Mouse (Mus musculus) cerebellum, adult 2 months (tissue): ENCODE results near the gene Mmachc. TPM values are rescaled to one million over a fixed set of nuclear protein-coding genes. Genes with fewer than 3 reads are reported as not detected.

ENCODE experiments used
- DNase-seq, 2 experiments: peaks; one replicate each; pipeline ENCODE4 v3.0.0; 2021
- H3K27ac ChIP-seq: fragments of 200-500 bp; 2 replicates; pipeline ENCODE4 v1.5.1; 2012; ENCODE audit warnings: low read length, control low read depth, inconsistent platforms; ENCODE audit not compliant: insufficient read depth
- H3K27me3 ChIP-seq: fragments of 200-500 bp; 2 replicates; pipeline ENCODE4 v1.6.1; 2012; ENCODE audit warnings: inconsistent platforms, mild to moderate bottlenecking, low read length, moderate library complexity; ENCODE audit not compliant: control insufficient read depth, insufficient read depth
- H3K4me1 ChIP-seq: fragments of 200-500 bp; 2 replicates; pipeline ENCODE4 v1.6.1; 2011; ENCODE audit warnings: low read length; ENCODE audit not compliant: control insufficient read depth, insufficient read depth
- H3K4me3 ChIP-seq: fragments of 200-500 bp; replicated peaks from 2 replicates; pipeline ENCODE3; 2011; ENCODE audit warnings: mild to moderate bottlenecking, low read depth, low read length, control low read depth; ENCODE audit not compliant: insufficient read depth
- CTCF ChIP-seq: fragments of 200-500 bp; IDR thresholded peaks from 2 replicates; pipeline ENCODE4 v1.5.1; 2011; ENCODE audit warnings: low read depth, mild to moderate bottlenecking, control low read depth, low read length, moderate library complexity, borderline replicate concordance; ENCODE audit not compliant: insufficient read depth
- POLR2A ChIP-seq: fragments of 200-500 bp; IDR thresholded peaks from 2 replicates; pipeline ENCODE4 v1.6.1; 2011; ENCODE audit warnings: low read length, control low read depth, borderline replicate concordance; ENCODE audit not compliant: insufficient read depth
- WGBS: fragments of 180-500 bp; shearing (Covaris S2); methylation state at CpG from one replicate; pipeline ENCODE4 v1.1.7; 2018; 5-methylcytosine and 5-hydroxymethylcytosine counted together
- polyA plus RNA-seq: library from polyadenylated mRNA; depleted of rRNA; stranded (reverse); fragments of >200 nt; gene quantifications from 2 replicates; pipeline ENCODE4 v1.2.3, GENCODE M21; 2012; rRNA removed

Gene Mmachc
- polyA plus RNA-seq, result 19.2 and 19.8 TPM in 2 replicates

- TF ChIP-seq POLR2A, result peak; percentile 81
- TF ChIP-seq CTCF, result no peak
- DNase-seq, result peak; percentile 91 to 98
- Histone ChIP-seq H3K27me3 (no peaks in the 10 kb centered on the region), H3K4me3 (peak within 1 kb of the TSS; percentile 95), H3K4me1 (0 out of 2 replicates have a peak, but pooled peaks cover 4% of the 10 kb centered on the region), H3K27ac (peak within 1 kb of the TSS; percentile 89)
- under 1% methylated on average over 29 of the region's 29 CpGs for WGBS
These were observed at the start of gene Mmachc, which contains the start of gene Ccdc163 for GRCm38 (mm10) chr4:116708201-116708764. Mmachc (minus strand) TSS chr4:116708406. Ccdc163 (plus strand) TSS chr4:116708509.

- WGBS, result 85% methylated on average over 2 of the region's 2 CpGs
- H3K27ac ChIP-seq, result no peak overlapping the region
These were observed 41.5 kb upstream of the Mmachc start for GRCm38 (mm10) chr4:116749750-116750149.

GRCm38 (mm10) chr4:116738972-116739751 is 31.0 kb upstream of the Mmachc start:
- Histone ChIP-seq H3K4me1 (no peaks in the 10 kb centered on the region), H3K4me3 (no peak overlapping the region), H3K27me3 (no peaks in the 10 kb centered on the region), H3K27ac (no peak overlapping the region)
- no peak for DNase-seq
- no peak for TF ChIP-seq POLR2A
- no peak for TF ChIP-seq CTCF
- 90% methylated on average over 9 of the region's 9 CpGs for WGBS

More at GRCm38 (mm10) chr4:116749750-116750149, 41.5 kb upstream of the Mmachc start:
- Histone ChIP-seq H3K4me3 (no peak overlapping the region), H3K27me3 (no peaks in the 10 kb centered on the region), H3K4me1 (no peaks in the 10 kb centered on the region)
- TF ChIP-seq CTCF (no peak), POLR2A (no peak)
- no peak for DNase-seq

GRCm38 (mm10) chr4:116734996-116735395 is 26.8 kb upstream of the Mmachc start:
- H3K4me1 ChIP-seq, result no peaks in the 10 kb centered on the region
- WGBS, result 95% methylated on average over 2 of the region's 2 CpGs
- H3K27ac ChIP-seq, result no peak overlapping the region
- H3K27me3 ChIP-seq, result no peaks in the 10 kb centered on the region
- no peak overlapping the region for H3K4me3 ChIP-seq
- DNase-seq, result no peak
- TF ChIP-seq POLR2A, result no peak
- no peak for TF ChIP-seq CTCF

- Histone ChIP-seq H3K27me3 (no peaks in the 10 kb centered on the region), H3K4me3 (no peak overlapping the region), H3K27ac (no peak overlapping the region), H3K4me1 (no peaks in the 10 kb centered on the region)
- TF ChIP-seq POLR2A (no peak), CTCF (no peak)
- 79% methylated on average over 5 of the region's 5 CpGs for WGBS
- DNase-seq, result no peak
These were observed 24.1 kb upstream of the Mmachc start for GRCm38 (mm10) chr4:116732355-116732754.

- Histone ChIP-seq H3K4me3 (no peak overlapping the region), H3K4me1 (no peaks in the 10 kb centered on the region), H3K27ac (no peak overlapping the region), H3K27me3 (no peaks in the 10 kb centered on the region)
- 85% methylated on average over 9 of the region's 9 CpGs for WGBS
- TF ChIP-seq CTCF (no peak), POLR2A (no peak)
- DNase-seq, result no peak
These were observed 22.9 kb upstream of the Mmachc start for GRCm38 (mm10) chr4:116731077-116731476.

GRCm38 (mm10) chr4:116729532-116729931 is 21.3 kb upstream of the Mmachc start:
- H3K27me3 ChIP-seq, result no peaks in the 10 kb centered on the region
- no peak overlapping the region for H3K4me3 ChIP-seq
- no peaks in the 10 kb centered on the region for H3K4me1 ChIP-seq
- no peak for DNase-seq
- TF ChIP-seq POLR2A (no peak), CTCF (no peak)
- 96% methylated on average over 3 of the region's 3 CpGs for WGBS
- no peak overlapping the region for H3K27ac ChIP-seq

- Histone ChIP-seq H3K27ac (no peak overlapping the region), H3K27me3 (no peaks in the 10 kb centered on the region), H3K4me3 (no peak overlapping the region), H3K4me1 (no peaks in the 10 kb centered on the region)
- no peak for DNase-seq
- 86% methylated on average over 3 of the region's 3 CpGs for WGBS
- TF ChIP-seq POLR2A, result no peak
These were observed 19.2 kb upstream of the Mmachc start for GRCm38 (mm10) chr4:116727401-116727800.
